Mouse (Mus musculus): ENCODE data around the gene Spef1. TPM values are rescaled to one million over a fixed set of nuclear protein-coding genes. Genes with fewer than 3 reads are reported as not detected.

Gene Spef1
- total and polyA plus RNA-seq, 3 experiments: 0.34 to 1.2 (median 1.0) TPM

- TF ChIP-seq MXI1 (IDR thresholded peaks at IDR 0.05; ENCODE audit: low read depth, low read length) (no peak), USF2 (conservative IDR thresholded peaks at IDR 0.05; ENCODE audit: low read depth, low read length) (no peak), GABPA (IDR thresholded peaks at IDR 0.05; ENCODE audit: insufficient replicate concordance, low read depth, low read length) (no peak), PAX5 (IDR thresholded peaks at IDR 0.05; ENCODE audit: low read length) (no peak), MAX (IDR thresholded peaks at IDR 0.05; ENCODE audit: low read length) (no peak), RCOR1 (conservative IDR thresholded peaks at IDR 0.05; ENCODE audit: low read depth, low read length) (no peak), ZKSCAN1 (IDR thresholded peaks at IDR 0.05; ENCODE audit: borderline replicate concordance, low read depth, low read length) (no peak), ETS1 (conservative IDR thresholded peaks at IDR 0.05; ENCODE audit: low read depth, low read length) (no peak), KAT2A (IDR thresholded peaks at IDR 0.05; ENCODE audit: insufficient replicate concordance, low read length) (no peak), BHLHE40 (IDR thresholded peaks at IDR 0.05; ENCODE audit: low read depth, low read length) (no peak), POLR2AphosphoS2 (IDR thresholded peaks at IDR 0.05; ENCODE audit: low read depth, low read length) (no peak), ZC3H11A (IDR thresholded peaks at IDR 0.05; ENCODE audit: low read depth, low read length) (no peak), TBP (conservative IDR thresholded peaks at IDR 0.05; ENCODE audit: low read depth, low read length) (no peak)
- Histone ChIP-seq H3K4me1 (ENCODE audit: control insufficient read depth in 1 of 2, insufficient read depth in 2 of 2) (peaks cover 9 to 17% of the 10 kb centered on the region in 2 experiments), H3K9me3 (replicated peaks; ENCODE audit: low read length) (peaks cover 8% of the 10 kb centered on the region)
Measured at GRCm38 (mm10) chr2:131205521-131206182, 18.6 kb upstream of the Spef1 start.

GRCm38 (mm10) chr2:131204410-131204981, 17.4 kb upstream of the Spef1 start:
- H3K36me3 ChIP-seq (replicated peaks in 1 of 2; ENCODE audit: control insufficient read depth in 1 of 2, insufficient read depth in 1 of 2, low read length in 1 of 2): peaks cover 2 to 17% of the 10 kb centered on the region in 2 experiments
- H3K9me3 ChIP-seq (replicated peaks; ENCODE audit: low read length): peaks cover 18% of the 10 kb centered on the region
- H3K4me1 ChIP-seq (ENCODE audit: control insufficient read depth in 1 of 2, insufficient read depth in 2 of 2): peaks cover 9 to 15% of the 10 kb centered on the region in 2 experiments
- H3K27me3 ChIP-seq (replicated peaks): no peaks in the 10 kb centered on the region
- no peak for DNase-seq (ENCODE audit: extremely low read depth)
- H3K4me2 ChIP-seq (ENCODE audit: insufficient read depth, low read depth, poor library complexity, severe bottlenecking): no peak overlapping the region
- H3K9ac ChIP-seq (ENCODE audit: insufficient read depth, low read depth): no peak overlapping the region
- no peaks in the 10 kb centered on the region for H3K79me2 ChIP-seq (replicated peaks; ENCODE audit: control insufficient read depth, extremely low read depth, insufficient read depth, poor library complexity, severe bottlenecking)
- TF ChIP-seq POLR2A (IDR thresholded peaks at IDR 0.05; ENCODE audit: low read depth, low read length) (no peak), CHD2 (IDR thresholded peaks at IDR 0.05; ENCODE audit: low read length) (no peak), MAZ (IDR thresholded peaks at IDR 0.05; ENCODE audit: low read depth, low read length) (no peak), ETS1 (conservative IDR thresholded peaks at IDR 0.05; ENCODE audit: low read depth, low read length) (no peak), MXI1 (IDR thresholded peaks at IDR 0.05; ENCODE audit: low read depth, low read length) (no peak), GABPA (IDR thresholded peaks at IDR 0.05; ENCODE audit: insufficient replicate concordance, low read depth, low read length) (no peak), MAFK (IDR thresholded peaks at IDR 0.05; ENCODE audit: insufficient replicate concordance, low read length) (no peak), MYC (IDR thresholded peaks at IDR 0.05; ENCODE audit: low read depth, low read length) (no peak), CHD1 (IDR thresholded peaks at IDR 0.05; ENCODE audit: low read depth, low read length) (no peak), PAX5 (IDR thresholded peaks at IDR 0.05; ENCODE audit: low read length) (no peak), UBTF (IDR thresholded peaks at IDR 0.05; ENCODE audit: low read depth, low read length) (no peak), USF1 (IDR thresholded peaks at IDR 0.05; ENCODE audit: low read depth, low read length) (no peak), CTCF (conservative IDR thresholded peaks at IDR 0.05 in 1 of 2, IDR thresholded peaks at IDR 0.05 in 1 of 2; ENCODE audit: low read depth in 2 of 2, low read length in 2 of 2) (no peak), EP300 (IDR thresholded peaks at IDR 0.05; ENCODE audit: low read length) (no peak), USF2 (conservative IDR thresholded peaks at IDR 0.05; ENCODE audit: low read depth, low read length) (no peak), POLR2AphosphoS2 (IDR thresholded peaks at IDR 0.05; ENCODE audit: low read depth, low read length) (no peak), KAT2A (IDR thresholded peaks at IDR 0.05; ENCODE audit: insufficient replicate concordance, low read length) (no peak)
- H3K4me3 ChIP-seq (replicated peaks in 1 of 3; ENCODE audit: low read depth in 2 of 3, low read length in 2 of 3, poor library complexity in 1 of 3): no peak overlapping the region
- in situ Hi-C loops (cut with MboI; ENCODE audit: low pct_ligation_motif_present, low pct_unique_long_range_greater_than_20kb, low sequenced_read_pairs): no loop called here
- H3K27ac ChIP-seq (ENCODE audit: insufficient read depth, low read depth): no peak overlapping the region
- dilution Hi-C loops (cut with MboI; ENCODE audit: extremely low pct_ligation_motif_present, extremely low pct_unique_long_range_greater_than_20kb, low sequenced_read_pairs): no loop called here

More at GRCm38 (mm10) chr2:131205521-131206182, 18.6 kb upstream of the Spef1 start:
- in situ Hi-C loops (cut with MboI; ENCODE audit: low pct_ligation_motif_present, low pct_unique_long_range_greater_than_20kb, low sequenced_read_pairs): no loop called here
- Histone ChIP-seq H3K9ac (ENCODE audit: insufficient read depth, low read depth) (no peak overlapping the region), H3K79me2 (replicated peaks; ENCODE audit: control insufficient read depth, extremely low read depth, insufficient read depth, poor library complexity, severe bottlenecking) (no peaks in the 10 kb centered on the region), H3K27ac (ENCODE audit: insufficient read depth, low read depth) (no peak overlapping the region), H3K27me3 (replicated peaks) (no peaks in the 10 kb centered on the region), H3K4me3 (replicated peaks in 1 of 3; ENCODE audit: low read depth in 2 of 3, low read length in 2 of 3, poor library complexity in 1 of 3) (no peak overlapping the region), H3K4me2 (ENCODE audit: insufficient read depth, low read depth, poor library complexity, severe bottlenecking) (no peak overlapping the region), H3K36me3 (replicated peaks in 1 of 2; ENCODE audit: control insufficient read depth in 1 of 2, insufficient read depth in 1 of 2, low read length in 1 of 2) (peaks cover 0 to 9% of the 10 kb centered on the region in 2 experiments)
- DNase-seq (ENCODE audit: extremely low read depth): no peak
- dilution Hi-C loops (cut with MboI; ENCODE audit: extremely low pct_ligation_motif_present, extremely low pct_unique_long_range_greater_than_20kb, low sequenced_read_pairs): no loop called here
